Mouse (Mus musculus) hindlimb bud, embryonic 11.5 days (tissue): ENCODE measurements around the gene Gm28308.

Source experiments
- DNase-seq: peaks from one replicate; pipeline ENCODE4 v3.0.0-alpha.2; 2012; ENCODE audit warnings: low read depth, low spot score; ENCODE audit errors: extremely low spot score

Gm28308 gene

DNA sequence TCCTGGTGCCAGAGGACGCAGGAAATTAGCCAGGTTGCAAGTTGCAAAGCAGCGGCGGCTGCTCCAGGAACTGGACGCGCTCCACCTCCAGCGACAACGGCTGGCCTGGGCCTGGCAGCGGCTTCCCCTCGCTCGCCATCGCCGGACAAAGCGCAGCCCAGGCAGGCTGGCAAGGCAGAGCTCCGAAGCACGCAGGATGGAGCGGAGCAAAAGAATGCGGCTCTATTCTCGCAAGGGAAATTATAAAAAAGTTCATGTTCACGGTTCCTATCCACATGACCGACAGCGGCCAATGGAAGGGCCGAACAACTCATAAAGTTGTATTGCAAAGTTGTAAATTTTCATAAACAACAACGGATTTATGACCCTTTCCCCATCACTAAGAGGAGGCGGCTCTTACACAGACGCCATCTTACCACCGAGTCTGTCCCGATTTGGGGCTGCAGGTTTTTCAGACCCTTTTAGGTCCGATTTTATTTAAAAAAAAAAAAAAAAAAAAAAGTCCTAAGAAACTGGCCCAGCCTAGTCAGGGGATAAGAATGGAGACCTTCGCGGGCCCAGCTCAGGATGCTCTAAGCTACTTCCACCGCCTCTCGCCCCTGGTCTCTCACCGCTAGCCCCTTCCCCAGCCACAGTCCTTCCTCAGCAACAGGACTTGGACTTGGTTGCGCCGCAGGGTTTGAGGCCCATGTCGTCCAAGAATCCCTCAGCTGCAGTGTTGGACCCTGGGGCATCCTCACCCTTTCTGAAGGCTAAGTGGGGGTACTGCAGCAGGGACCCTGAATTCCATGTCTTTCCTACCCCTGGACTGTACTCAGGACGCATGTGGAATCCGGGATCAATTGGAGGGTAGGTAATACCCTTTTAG lies at the start of gene Gm28308, which contains the start of gene Hoxa3:
TSS of gene Gm28308 (minus strand) at position 221 of the 868 bp plus-strand sequence.
TSS of gene Hoxa3 (minus strand) at position 218 of the 868 bp plus-strand sequence.
- DNase-seq: peak; percentile 91

DNA sequence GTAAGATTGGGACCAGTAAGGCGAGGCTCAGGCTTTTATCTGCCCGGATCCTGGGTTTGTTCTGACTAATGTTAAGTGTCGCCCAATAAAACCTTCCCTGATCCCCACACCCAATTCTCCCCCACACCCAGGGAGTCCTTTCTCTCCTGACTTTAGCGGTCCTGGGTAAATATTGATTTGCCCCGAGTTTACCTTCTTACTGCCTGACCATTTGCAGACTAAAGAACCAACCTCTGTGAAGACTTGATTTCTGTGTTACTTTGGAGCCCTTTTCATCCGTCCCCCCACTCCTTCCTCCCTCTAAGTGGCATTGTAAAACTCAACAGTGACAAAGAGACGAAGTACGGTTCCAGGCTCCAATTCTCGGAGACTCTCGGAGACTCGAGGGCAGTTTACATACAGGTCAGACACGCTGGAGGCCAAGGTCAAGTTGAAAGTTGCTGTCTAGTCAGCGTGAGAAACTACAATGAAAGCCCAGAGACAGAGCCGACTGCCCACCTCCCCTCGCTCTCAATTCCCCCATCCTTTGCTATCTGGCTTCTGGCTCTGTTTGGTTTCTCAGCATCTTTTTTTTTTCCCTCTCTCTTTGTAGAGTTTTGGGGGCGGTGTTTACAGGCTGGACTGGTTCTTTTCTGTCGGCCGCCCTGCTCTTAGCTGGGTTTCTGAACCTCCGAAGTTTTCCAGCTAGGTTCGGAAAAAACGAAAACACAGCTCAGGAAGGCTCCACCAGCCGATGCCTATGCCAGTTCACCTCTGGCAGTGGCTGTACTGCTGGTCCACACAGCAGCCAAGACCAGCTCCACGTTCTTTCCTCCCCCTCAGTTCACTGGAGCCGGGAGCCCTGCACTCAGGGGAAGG lies 49.6 kb upstream of the Gm28308 start:
- DNase-seq: peak; percentile 14

DNA sequence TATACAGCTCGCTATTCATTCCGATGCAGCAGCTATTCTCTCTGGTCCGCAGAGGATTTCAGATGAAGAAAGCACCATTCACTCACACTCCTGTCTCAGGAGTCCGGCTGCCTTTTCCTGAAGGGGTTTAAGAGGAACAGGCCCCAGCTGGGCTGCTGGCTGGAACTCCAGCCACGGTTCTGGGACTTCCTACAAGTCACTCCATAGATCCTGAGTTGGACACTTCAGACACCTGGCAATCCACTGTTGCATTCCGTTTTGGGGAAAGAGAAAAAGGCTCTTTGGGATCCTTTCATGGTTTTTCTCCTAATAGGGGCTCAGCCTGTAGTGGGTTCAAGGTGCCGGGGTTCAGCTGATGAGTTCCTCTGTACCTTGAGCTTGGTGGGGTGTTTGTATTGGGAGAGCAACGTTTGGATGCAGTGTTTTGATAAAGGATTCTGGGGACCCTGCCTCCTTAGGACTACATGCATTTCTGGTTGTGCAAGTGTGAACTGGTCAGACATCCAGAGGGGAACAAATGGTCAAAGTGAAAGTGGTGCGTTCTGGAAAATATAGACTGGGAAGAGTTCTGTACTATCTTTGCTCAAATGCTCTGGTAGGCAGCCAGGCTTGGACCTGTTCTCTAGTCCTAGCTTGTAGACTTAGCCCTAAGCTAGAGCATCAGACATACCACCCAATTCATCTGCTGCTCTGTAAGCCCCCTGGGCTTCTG lies 48.8 kb upstream of the Gm28308 start:
- peak; percentile 10 for DNase-seq

DNA sequence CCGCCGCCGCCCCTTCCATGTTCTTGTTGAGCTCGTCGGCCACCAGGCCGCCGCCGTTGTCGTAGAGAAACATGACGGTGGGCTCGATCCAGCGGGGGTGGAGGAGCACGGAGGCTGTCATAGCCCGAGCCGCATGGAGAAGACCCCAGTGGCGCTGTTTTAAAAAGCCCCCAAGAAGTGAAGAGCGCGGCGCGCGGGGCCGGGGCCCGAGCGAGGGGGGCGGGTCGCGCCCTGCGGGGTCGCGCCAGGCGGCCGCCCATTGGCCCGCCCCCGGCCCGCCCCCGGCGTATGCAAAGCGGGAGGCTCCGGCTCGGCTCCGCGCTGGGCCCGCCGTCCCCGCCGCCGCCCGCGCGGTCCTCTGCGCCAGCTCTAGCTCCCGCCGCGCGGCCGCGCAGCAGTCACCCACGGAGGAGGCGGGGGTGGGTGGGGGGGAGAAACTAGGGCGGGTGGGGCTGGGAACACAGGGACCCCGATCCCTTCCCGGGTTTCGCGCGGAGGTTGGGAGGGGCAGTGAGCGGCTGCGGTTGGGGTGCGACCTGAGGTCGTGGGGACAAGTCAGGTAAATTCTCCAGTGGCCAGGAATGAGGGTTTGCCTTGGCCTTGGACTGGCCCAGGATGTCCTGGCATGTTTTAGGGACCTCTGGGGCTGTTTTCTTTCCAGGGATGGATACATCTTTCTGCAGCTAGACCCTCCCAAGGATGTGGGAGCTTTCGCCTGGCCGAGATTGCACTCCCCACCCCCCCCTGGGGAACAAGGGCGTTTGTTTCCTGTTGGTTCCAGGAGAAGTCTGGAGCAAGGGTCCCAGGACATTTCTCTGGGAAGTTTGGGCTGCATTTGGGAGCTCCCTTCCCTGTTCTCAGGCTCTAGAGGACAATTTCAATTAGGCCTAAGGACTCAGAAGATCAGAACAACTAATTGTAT lies 47.8 kb upstream of the Gm28308 start, which contains the start of gene Hoxa13:
TSS of gene Hoxa13 (minus strand) at position 227 of the 922 bp plus-strand sequence.
- DNase-seq: no peak

DNA sequence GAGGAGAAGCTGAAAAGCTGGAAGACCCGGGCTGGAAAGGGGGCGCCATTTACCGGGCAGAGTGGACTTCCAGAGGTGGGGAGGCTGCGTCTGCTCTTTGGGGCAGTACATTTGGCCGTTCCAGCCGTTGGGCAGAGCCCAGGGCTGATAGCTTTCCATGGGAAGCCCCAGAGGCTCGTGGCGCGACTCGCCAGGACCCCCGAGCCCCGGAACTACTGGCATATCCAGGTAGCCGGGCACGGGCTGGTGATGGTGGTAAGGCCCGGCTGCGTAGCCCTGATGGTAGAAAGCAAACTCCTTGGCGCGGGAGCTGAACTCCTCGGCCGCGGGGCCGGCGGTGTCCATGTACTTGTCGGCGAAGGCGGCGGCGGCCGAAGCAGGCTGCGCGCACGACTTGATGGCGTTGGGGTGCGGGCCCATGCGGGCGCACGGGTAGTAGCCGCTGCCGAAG lies 46.7 kb upstream of the Gm28308 start:
- no peak for DNase-seq

DNA sequence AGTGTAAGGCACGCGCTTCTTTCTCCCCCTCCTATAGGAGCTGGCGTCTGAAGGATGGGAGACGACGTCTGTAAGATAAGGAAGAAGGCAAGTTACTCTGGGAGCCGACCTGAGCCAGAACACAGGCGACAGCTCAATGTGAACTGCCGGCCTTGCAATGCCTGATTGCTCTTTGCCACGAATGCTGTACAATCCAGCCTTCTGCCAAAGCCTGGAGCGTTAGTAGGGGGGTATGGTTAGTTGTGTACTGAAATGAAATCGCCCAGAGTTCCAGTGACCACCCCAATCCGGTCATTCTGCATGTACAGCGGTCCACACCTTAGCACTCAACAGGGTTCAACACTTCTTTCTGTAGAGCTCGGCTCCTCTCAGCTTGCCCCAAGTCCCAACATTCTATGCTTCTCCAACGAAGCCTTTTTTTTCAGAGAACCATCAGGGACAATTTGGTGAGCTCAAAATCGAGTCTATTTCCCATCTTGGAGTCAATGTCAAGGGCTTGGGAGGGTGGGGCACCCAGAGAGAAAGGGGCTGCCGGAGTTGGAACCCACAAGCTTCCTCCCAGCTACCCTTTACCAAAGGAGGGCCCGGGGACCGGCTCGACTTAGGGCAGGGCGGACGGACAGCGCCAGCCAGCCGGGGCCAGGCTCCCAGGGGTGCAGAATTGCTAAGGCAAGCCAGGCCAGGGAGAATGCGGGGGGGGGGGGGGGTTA lies 46.1 kb upstream of the Gm28308 start:
- no peak for DNase-seq

DNA sequence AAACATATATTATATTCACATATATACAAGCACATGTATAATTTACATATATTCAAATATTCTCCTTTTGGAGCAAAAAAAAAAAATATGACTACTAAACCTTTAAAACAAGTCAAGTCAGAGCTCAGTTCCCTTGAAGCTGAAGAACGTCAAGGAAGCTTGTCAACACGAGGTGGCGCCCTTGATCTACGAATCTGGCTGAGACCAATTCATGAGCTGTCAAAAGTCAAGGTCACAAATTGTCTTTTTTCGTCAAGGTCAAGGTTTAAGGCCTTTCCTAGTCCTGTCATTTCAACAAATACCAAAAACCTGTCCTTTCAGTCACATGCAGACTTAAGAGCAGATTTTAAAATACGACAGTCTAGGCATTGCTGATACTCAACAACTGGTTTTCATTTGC lies 43.8 kb upstream of the Gm28308 start:
- peak; percentile 96 for DNase-seq

DNA sequence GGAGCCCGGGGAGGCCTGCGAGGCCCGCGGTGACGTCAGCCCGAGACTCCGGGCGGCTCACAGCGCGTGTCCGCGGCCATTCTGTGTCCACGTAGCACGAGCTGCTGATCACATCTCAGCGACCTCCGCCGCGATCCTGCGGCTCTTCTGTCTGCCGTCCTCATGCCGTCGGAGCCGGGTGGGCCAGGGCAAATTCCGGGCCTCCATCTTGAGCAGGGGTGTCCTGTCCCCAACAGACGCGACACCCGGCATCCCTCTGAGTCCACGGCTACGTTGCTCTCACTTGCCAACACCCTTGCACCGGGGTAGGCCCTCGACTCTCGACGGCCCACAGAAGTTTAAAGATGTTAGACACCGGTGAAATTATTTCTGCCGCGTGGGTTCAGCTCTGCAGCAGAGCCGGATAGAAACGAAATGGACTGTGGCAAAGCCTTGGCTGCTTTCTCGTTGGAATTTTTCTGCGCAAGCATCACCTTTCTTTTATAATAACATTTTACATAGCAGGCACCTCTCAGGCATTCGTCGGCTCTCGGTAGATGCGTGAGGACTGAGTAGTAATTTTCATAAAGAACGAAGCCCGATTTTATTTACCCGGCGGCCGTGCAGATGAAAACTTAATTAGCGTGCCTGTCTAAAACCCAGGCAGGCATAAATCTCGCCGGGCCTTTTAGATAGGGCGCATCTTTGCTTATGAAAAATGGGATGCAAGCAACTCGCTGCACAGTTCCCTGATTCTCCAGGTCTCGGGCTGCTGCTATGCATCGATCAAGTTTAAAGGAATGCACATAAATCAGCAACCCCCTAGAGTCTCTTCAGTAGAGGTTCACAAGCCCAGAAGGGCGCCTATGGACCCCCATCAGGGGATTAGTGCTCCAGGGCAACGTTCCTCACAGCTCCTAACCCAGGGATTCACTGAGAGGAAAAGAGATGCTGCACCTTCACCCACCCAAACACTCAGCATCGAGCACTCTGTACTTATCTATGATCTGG lies 40.7 kb upstream of the Gm28308 start:
- DNase-seq: no peak

DNA sequence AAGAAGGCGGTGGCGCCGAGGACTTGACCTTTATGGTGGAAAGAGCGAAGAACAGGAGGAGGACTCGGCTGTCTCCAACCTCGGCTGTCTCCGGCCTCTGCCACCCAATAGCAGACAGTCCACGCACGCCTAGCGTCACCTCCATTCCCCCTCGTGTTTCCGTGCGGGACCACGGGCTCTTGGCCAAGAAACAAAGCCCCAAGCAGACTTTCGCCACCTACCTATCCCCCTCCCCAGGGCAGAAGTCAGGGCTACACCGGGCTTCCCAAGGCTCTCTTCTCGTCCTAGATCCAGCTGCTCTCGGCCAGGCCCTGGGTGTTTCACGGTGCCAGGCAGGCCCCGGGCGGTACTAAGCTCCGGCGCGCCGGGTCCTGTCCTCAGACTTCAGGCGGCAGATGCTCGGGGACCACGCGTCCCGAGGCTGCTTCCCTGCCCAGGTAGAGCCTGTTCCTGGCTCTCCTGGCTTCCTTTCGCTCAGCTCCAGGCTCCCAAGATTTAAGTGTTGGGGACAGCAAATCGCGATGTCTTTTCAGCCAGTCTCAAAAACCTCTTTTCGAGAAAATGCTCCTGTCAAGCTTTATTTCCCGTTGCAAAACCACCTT lies 39.7 kb upstream of the Gm28308 start:
- no peak for DNase-seq

DNA sequence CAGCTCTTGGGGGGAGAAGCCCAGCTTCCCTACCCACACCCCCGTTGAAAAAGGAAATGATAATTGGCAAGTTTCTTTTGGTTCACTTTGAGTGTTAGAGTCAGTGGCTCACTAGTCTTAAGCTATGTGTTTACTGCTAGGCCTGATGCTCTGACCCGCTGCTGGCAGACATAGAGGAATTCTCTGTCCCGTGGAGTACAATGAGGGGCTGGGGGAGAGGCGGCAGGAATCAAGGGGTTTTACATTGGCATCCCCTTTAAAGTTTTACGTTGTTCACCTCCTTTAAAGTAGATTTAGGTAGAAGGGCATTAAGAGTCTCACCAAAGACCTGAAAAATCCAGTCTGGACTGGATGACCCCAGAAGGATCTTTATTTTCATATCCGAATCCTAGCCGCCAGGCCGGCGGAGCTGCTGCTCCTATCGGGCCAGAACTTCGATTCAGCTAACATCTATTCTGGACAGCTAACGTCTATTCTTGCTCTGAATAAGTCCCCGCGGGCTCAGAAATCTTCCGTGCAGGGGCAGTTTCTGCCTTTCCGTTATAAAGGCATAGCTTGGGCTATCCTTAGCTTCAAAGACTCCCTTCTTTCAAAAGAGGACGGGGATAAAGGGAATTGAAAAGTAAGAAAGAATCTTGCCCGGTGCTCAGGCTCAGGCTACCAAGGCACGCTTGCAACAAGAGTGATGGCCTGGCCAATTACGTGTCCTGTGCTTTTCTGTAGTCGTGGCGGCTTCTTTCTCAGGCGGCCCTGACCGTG lies 39.1 kb upstream of the Gm28308 start:
- no peak for DNase-seq

DNA sequence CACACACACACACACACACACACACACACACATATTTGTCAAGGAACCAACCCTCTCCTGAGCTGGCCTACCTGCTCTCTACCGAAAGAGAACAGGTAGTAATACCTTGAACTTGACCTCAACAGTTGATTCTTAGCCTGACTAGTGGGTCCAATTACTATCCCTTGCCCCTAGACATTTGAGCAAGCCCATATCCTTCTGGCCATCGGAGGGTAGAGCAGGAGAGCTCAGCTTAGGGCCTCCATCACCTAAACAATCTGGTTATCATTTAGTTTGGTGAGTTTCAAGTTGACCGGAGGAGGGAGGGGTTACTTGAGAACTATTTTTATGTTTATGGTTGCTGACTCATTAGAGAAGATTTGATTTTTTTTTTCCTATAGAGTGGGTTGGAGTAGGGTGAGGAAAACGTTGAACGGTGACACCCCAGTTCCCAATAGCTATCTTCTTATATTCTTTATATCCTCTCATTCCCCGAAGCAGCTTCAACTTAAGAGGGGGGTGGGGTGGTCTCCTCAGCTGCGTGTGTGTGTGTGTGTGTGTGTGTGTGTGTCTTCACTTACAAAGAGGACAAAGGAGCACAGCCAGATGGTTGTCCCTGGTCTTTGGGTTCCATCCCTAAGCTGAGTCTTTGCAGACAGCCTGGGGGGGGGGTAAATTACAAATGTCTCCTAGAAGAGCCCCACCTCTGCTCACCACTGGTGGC lies 38.2 kb upstream of the Gm28308 start:
- no peak for DNase-seq

DNA sequence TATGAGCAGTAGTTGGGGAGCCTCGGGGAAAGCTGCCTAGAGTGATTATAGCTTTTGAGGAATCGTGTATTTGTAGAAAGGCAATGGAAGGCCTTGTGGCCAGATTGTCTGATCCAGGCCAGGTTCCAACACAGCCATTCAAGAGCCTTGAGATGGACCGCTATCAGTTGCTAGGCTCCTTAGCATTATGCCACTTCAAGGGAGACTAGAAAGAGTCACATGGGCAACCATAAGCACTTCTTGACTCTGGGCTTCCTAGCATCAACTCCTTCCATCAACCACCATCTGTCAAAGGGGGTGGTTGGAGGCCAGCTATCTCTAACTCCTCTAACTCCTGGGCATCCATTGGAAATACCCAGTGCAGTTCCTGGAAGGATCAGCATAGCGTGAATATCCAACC lies 36.7 kb upstream of the Gm28308 start:
- no peak for DNase-seq

DNA sequence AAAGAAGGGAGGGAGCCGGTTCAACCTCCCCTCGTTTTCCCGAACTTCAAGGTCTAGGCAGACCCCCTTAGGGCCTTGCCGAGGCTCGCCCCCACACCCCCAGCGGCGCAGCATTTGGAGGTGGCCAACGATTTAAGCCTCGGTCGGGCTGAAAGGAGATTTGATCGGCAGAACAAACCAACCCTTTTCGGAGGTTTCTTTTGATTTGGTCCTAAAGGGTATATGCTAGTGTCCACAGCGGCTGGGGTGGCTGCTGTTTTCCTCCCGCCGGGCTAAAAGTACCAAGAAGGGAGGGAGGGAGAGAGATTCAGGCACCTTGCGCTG lies 36.2 kb upstream of the Gm28308 start:
- no peak for DNase-seq

DNA sequence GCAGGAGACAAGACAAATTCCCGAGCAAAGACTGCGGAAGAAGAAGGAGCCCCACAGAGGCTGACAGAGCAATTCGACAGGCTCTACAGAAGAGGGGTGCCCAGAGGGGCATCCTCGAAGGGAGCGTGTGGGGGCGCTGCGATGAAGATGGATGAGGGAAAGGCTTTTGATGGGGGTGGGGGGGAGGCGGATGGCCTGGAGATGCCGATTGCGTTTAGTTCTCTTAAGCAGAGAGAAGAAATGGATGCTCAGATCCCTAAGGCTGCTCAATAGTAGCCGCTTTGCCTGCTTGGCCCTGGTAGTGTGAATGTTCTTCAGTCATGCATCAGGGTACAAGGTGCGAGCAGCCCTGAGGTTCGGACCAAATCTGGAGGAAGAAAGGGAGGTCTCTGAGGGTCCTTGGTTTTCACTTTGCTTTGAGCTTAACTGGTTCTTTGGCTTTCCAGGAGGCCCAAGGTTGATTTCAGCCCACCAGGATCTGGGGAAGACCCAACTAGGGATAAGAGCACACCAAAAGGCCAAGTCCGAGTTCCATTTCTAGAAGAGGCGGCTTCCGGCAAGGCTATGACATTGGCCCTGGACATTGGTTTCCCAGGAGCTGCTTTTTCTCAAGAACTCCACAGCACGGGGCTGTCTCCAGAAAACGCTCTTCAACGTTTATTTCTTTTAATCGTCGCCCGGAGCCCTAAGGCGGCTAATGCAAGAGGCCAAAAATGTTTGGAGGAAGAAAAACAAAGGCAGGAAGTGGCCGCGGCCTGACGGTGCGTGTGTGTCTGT lies 35.7 kb upstream of the Gm28308 start:
- DNase-seq: no peak

DNA sequence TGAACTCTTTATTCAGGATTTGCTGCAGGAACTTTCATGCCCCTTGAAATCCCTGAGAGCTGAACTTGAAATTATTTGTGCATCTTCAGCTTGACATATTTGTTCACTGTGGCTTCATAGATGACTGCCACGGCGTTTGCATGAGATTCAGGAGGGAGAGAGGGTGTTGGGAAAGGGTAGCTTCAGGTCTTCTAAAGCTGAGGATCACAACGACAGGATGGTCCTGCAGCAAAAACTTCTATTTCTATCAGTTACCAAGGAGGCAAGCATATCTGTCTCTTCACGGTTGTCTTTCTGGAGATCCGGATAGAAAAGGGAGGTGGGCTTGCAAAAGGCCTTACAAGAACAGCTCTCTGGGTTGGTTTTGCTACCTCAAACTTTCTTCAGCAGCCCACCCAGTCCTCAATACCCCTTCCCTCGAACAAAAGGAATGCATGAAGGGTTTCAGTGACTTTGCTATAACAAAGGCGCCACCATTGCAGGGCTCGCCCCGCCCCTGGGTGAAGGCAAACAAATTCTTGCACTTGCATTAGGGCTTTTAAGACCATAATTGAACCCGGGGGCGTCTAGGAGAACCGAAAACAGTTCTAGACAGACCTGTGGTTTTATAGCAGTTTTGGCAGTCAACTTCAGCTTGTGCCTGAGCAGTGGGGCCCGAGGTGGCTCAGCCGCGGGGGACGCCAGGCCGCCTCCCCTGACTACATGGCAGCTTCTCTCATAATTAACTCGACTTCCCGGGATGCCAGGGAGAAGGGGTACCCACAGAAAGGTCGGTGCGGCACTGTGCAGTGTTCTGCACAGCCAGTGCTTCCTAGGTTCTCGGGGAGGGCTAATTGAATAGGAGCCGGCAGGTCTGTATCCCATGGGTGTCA lies 34.9 kb upstream of the Gm28308 start:
- no peak for DNase-seq
